Comparison of ENCODE assay signal across 27 mouse cellular contexts in genomic region chr11:72782103-72782502, GRCm38 (mm10). TPM values are rescaled to one million over a fixed set of nuclear protein-coding genes. Genes with fewer than 3 reads are reported as not detected.
DNase-seq lines count a peak whose midpoint lies in the region; ATAC-seq and TF ChIP-seq lines count a peak whose summit lies in the region.
"Had no signal": no experiment of that assay in that cellular context is flagged by ENCODE, and none has a peak within 500 bp of the region (broad histone marks: within the 10 kb centered on the region; RNA-seq: fewer than 3 reads in every experiment).

No protein-coding gene starts in this region.

- WGBS in forebrain, postnatal 0 days: 76% methylated on average over 2 of the region's 2 CpGs
- 74% methylated on average over 2 of the region's 2 CpGs for WGBS in forebrain, embryonic 11.5 days

- peaks cover 7 to 28% of the 10 kb centered on the region in 2 experiments; a peak in 3 of 4 replicates for H3K4me1 ChIP-seq in CH12.LX (ENCODE audit: control insufficient read depth in 1 of 2, insufficient read depth in 2 of 2)
- no peaks in the 10 kb centered on the region for H3K4me1 ChIP-seq in forebrain, postnatal 0 days (ENCODE audit: insufficient read depth)
- H3K4me1 ChIP-seq in forebrain, embryonic 11.5 days (replicated peaks; ENCODE audit: control insufficient read depth, insufficient read depth, low read length): no peaks in the 10 kb centered on the region
- H3K4me1 ChIP-seq: forebrain, embryonic 12.5 days; hindbrain, embryonic 10.5 days; hindbrain, embryonic 15.5 days; limb, embryonic 10.5 days; limb, embryonic 15.5 days; liver, embryonic 13.5 days; neural tube, embryonic 13.5 days had no signal

- no peaks in the 10 kb centered on the region for H3K9me3 ChIP-seq in CH12.LX (replicated peaks; ENCODE audit: low read length)
- H3K9me3 ChIP-seq in forebrain, postnatal 0 days (ENCODE audit: low read length): no peaks in the 10 kb centered on the region
- H3K9me3 ChIP-seq in forebrain, embryonic 11.5 days (ENCODE audit: control insufficient read depth, low read length): no peaks in the 10 kb centered on the region
- H3K9me3 ChIP-seq: forebrain, embryonic 12.5 days; hindbrain, embryonic 10.5 days; hindbrain, embryonic 15.5 days; limb, embryonic 10.5 days; limb, embryonic 15.5 days; liver, embryonic 13.5 days; neural tube, embryonic 13.5 days had no signal

- H3K27ac ChIP-seq in CH12.LX (ENCODE audit: insufficient read depth, low read depth): no peak overlapping the region
- no peak overlapping the region for H3K27ac ChIP-seq in forebrain, postnatal 0 days (ENCODE audit: low read depth, low read length)
- H3K27ac ChIP-seq in forebrain, embryonic 11.5 days (ENCODE audit: low read depth, low read length): no peak overlapping the region
- H3K27ac ChIP-seq: forebrain, embryonic 12.5 days; hindbrain, embryonic 10.5 days; hindbrain, embryonic 15.5 days; limb, embryonic 10.5 days; limb, embryonic 15.5 days; liver, embryonic 13.5 days; macrophage; neural tube, embryonic 13.5 days had no signal

- peaks cover 0 to 2% of the 10 kb centered on the region in 2 experiments for H3K36me3 ChIP-seq in CH12.LX (replicated peaks in 1 of 2; ENCODE audit: control insufficient read depth in 1 of 2, insufficient read depth in 1 of 2, low read length in 1 of 2)
- no peaks in the 10 kb centered on the region for H3K36me3 ChIP-seq in splenic B cell, adult 2 months (ENCODE audit: control insufficient read depth, insufficient read depth, low read length, poor library complexity, severe bottlenecking)
- no peaks in the 10 kb centered on the region for H3K36me3 ChIP-seq in forebrain, postnatal 0 days (ENCODE audit: insufficient read depth)
- H3K36me3 ChIP-seq in forebrain, embryonic 11.5 days (ENCODE audit: control insufficient read depth, insufficient read depth, low read length): no peaks in the 10 kb centered on the region
- H3K36me3 ChIP-seq: forebrain, embryonic 12.5 days; hindbrain, embryonic 10.5 days; hindbrain, embryonic 15.5 days; limb, embryonic 10.5 days; limb, embryonic 15.5 days; liver, embryonic 13.5 days; neural tube, embryonic 13.5 days had no signal

- peak; percentile 97 for ATAC-seq in megakaryocyte, adult 5-6 weeks (ENCODE audit: poor library complexity, severe bottlenecking)
- ATAC-seq in forebrain, postnatal 0 days: no peak
- no peak for ATAC-seq in forebrain, embryonic 11.5 days (replicated peaks; ENCODE audit: low FRiP score)
- ATAC-seq: midbrain, embryonic 16.5 days; Patski had no signal

- no peak for TF ChIP-seq POLR2A in CH12.LX (IDR thresholded peaks at IDR 0.05; ENCODE audit: low read depth, low read length)

- in situ Hi-C loops in CH12.LX (cut with MboI; ENCODE audit: low pct_ligation_motif_present, low pct_unique_long_range_greater_than_20kb, low sequenced_read_pairs): no loop called here

- dilution Hi-C loops in CH12.LX (cut with MboI; ENCODE audit: extremely low pct_ligation_motif_present, extremely low pct_unique_long_range_greater_than_20kb, low sequenced_read_pairs): no loop called here

- no peak; the same call in 1 of the 2 replicates for TF ChIP-seq RAD21 in CH12.LX (IDR thresholded peaks at IDR 0.05; ENCODE audit: low read depth, low read length)

- DNase-seq in lung, postnatal 25 days (ENCODE audit: low spot score): peak; percentile 9
- no peak for DNase-seq in lung, postnatal 14 days
- peak; percentile 82 for DNase-seq in CH12.LX (ENCODE audit: extremely low read depth)
- peak; percentile 26 for DNase-seq in splenic B cell, adult 2 months (ENCODE audit: low read depth, low spot score)
- DNase-seq in forebrain, postnatal 0 days: no peak
- no peak for DNase-seq in forebrain, embryonic 11.5 days (ENCODE audit: low spot score)
- DNase-seq: cerebellum, adult 9-11 months; gastrocnemius, postnatal 10 days; heart, postnatal 14 days; kidney, adult 9 months; kidney, postnatal 14 days; layer of hippocampus, adult 9-11 months; liver, embryonic 13.5 days; lung, adult 2 months; thymus, postnatal 4 days had no signal

- peak; percentile 80 for TF ChIP-seq EP300 in CH12.LX (IDR thresholded peaks at IDR 0.05; ENCODE audit: low read length)

- no peaks in the 10 kb centered on the region for H3K79me2 ChIP-seq in CH12.LX (replicated peaks; ENCODE audit: control insufficient read depth, extremely low read depth, insufficient read depth, poor library complexity, severe bottlenecking)

- H3K9ac ChIP-seq in CH12.LX (ENCODE audit: insufficient read depth, low read depth): no peak overlapping the region
- no peak overlapping the region for H3K9ac ChIP-seq in forebrain, postnatal 0 days
- no peak overlapping the region for H3K9ac ChIP-seq in forebrain, embryonic 11.5 days (ENCODE audit: low read length)
- H3K9ac ChIP-seq: forebrain, embryonic 12.5 days; hindbrain, embryonic 15.5 days; limb, embryonic 15.5 days; liver, embryonic 13.5 days; neural tube, embryonic 13.5 days had no signal

- peak overlapping the region; percentile 29; the same call in 1 of the 2 replicates for H3K4me2 ChIP-seq in CH12.LX (ENCODE audit: insufficient read depth, low read depth, poor library complexity, severe bottlenecking)
- no peak overlapping the region for H3K4me2 ChIP-seq in forebrain, postnatal 0 days (ENCODE audit: low read depth)
- H3K4me2 ChIP-seq in forebrain, embryonic 11.5 days (ENCODE audit: low read depth, low read length, severe bottlenecking): no peak overlapping the region
- H3K4me2 ChIP-seq: forebrain, embryonic 12.5 days; hindbrain, embryonic 15.5 days; limb, embryonic 15.5 days; liver, embryonic 13.5 days; midbrain, embryonic 11.5 days; neural tube, embryonic 13.5 days had no signal

- TF ChIP-seq CTCF in CH12.LX (conservative IDR thresholded peaks at IDR 0.05 in 1 of 2, IDR thresholded peaks at IDR 0.05 in 1 of 2; ENCODE audit: low read depth in 2 of 2, low read length in 2 of 2): no peak
- no peak for TF ChIP-seq CTCF in forebrain, postnatal 0 days (IDR thresholded peaks at IDR 0.05; ENCODE audit: low read depth)

- no peak overlapping the region for H3K4me3 ChIP-seq in CH12.LX (replicated peaks in 1 of 3; ENCODE audit: low read depth in 2 of 3, low read length in 2 of 3, poor library complexity in 1 of 3)
- H3K4me3 ChIP-seq in forebrain, postnatal 0 days (ENCODE audit: low read depth, low read length): no peak overlapping the region
- H3K4me3 ChIP-seq in forebrain, embryonic 11.5 days (ENCODE audit: low read depth, low read length): no peak overlapping the region
- H3K4me3 ChIP-seq: erythroblast, embryonic 14.5 days; forebrain, embryonic 12.5 days; hindbrain, embryonic 10.5 days; hindbrain, embryonic 15.5 days; limb, embryonic 10.5 days; limb, embryonic 15.5 days; liver, embryonic 13.5 days; neural tube, embryonic 13.5 days had no signal

- H3K27me3 ChIP-seq in CH12.LX (replicated peaks): no peaks in the 10 kb centered on the region
- H3K27me3 ChIP-seq in splenic B cell, adult 2 months (ENCODE audit: control insufficient read depth, insufficient read depth, low read length, poor library complexity, severe bottlenecking): no peaks in the 10 kb centered on the region
- no peaks in the 10 kb centered on the region for H3K27me3 ChIP-seq in forebrain, postnatal 0 days (ENCODE audit: insufficient read depth, low read length)
- no peaks in the 10 kb centered on the region for H3K27me3 ChIP-seq in forebrain, embryonic 11.5 days (ENCODE audit: control insufficient read depth, insufficient read depth, low read length)
- H3K27me3 ChIP-seq: forebrain, embryonic 12.5 days; hindbrain, embryonic 15.5 days; limb, embryonic 15.5 days; liver, embryonic 13.5 days; neural tube, embryonic 13.5 days; Patski had no signal

TF ChIP-seq in CH12.LX, 34 proteins besides CTCF, POLR2A, EP300 and RAD21:
- peak; percentile 83 for TF ChIP-seq IRF4 (IDR thresholded peaks at IDR 0.05; ENCODE audit: low read depth, low read length)
- TF ChIP-seq JUND (conservative IDR thresholded peaks at IDR 0.05; ENCODE audit: low read depth, low read length): peak; percentile 54
- no peak for TF ChIP-seq USF1 (IDR thresholded peaks at IDR 0.05; ENCODE audit: low read depth, low read length)
- no peak for TF ChIP-seq USF2 (conservative IDR thresholded peaks at IDR 0.05; ENCODE audit: low read depth, low read length)
- TF ChIP-seq ETS1 (conservative IDR thresholded peaks at IDR 0.05; ENCODE audit: low read depth, low read length): no peak
- peak; percentile 35; the same call in 1 of the 2 replicates for TF ChIP-seq JUN (IDR thresholded peaks at IDR 0.05; ENCODE audit: insufficient read depth, low read depth, low read length)

RNA-seq across cellular contexts. Expression of gene Cyb5d2, which starts 13.8 kb away (rescaled TPM):
- 3.9 and 4.6 TPM in 2 replicates for total RNA-seq in CH12.LX (2012; rRNA removed)
- 3.2 and 3.9 TPM in 2 replicates for total RNA-seq in CH12.LX (2014; rRNA removed)
- 2.4 and 2.8 TPM in 2 replicates for polyA plus RNA-seq in CH12.LX (2012; ENCODE audit: insufficient read length, low read depth)
- total RNA-seq in megakaryocyte, adult 5-6 weeks (2015): 2.9 and 4.0 TPM in 2 replicates
- total RNA-seq in megakaryocyte, adult 5-6 weeks (2017): 3.9 and 5.6 TPM in 2 replicates
- 6.8 and 7.8 TPM in 2 replicates for total RNA-seq in forebrain, postnatal 0 days (2014; rRNA removed)
- polyA plus RNA-seq in forebrain, postnatal 0 days (2015; fragmentation: Nextera tagmentation; extraction: Ambion mirVana): 6.1 and 8.4 TPM in 2 replicates
- polyA plus RNA-seq in forebrain, embryonic 11.5 days (2014; fragmentation: Nextera tagmentation; extraction: Ambion mirVana): 3.8 and 5.6 TPM in 2 replicates

RNA-seq across cellular contexts. Expression of gene Zzef1, which starts 13.9 kb away (rescaled TPM):
- total RNA-seq in CH12.LX (2012; rRNA removed) (16.8 and 17.4 TPM in 2 replicates), CH12.LX (2014; rRNA removed) (9.4 and 10.5 TPM in 2 replicates)
- 17.1 and 20.8 TPM in 2 replicates for polyA plus RNA-seq in CH12.LX (2012; ENCODE audit: insufficient read length, low read depth)
- 26.9 and 27.1 TPM in 2 replicates for total RNA-seq in megakaryocyte, adult 5-6 weeks (2015)
- 32.1 and 43.5 TPM in 2 replicates for total RNA-seq in megakaryocyte, adult 5-6 weeks (2017)
- 31.5 and 37.6 TPM in 2 replicates for total RNA-seq in forebrain, postnatal 0 days (2014; rRNA removed)
- polyA plus RNA-seq in forebrain, postnatal 0 days (2015; fragmentation: Nextera tagmentation; extraction: Ambion mirVana): 4.1 and 7.6 TPM in 2 replicates
- 10.6 and 11.0 TPM in 2 replicates for polyA plus RNA-seq in forebrain, embryonic 11.5 days (2014; fragmentation: Nextera tagmentation; extraction: Ambion mirVana)

Comparison
In these comparisons a context has a peak if more than half of its experiments do, and no peak if none do; other contexts are left out.
1. DNase-seq: peak in lung, postnatal 25 days (single experiment), CH12.LX (single experiment) and splenic B cell, adult 2 months (single experiment); none in lung, postnatal 14 days (single experiment), forebrain, postnatal 0 days (single experiment) and forebrain, embryonic 11.5 days (single experiment).